Mouse (Mus musculus): Measurements from ENCODE around the gene Cpa2.

- TF ChIP-seq FOSL1 (IDR thresholded peaks at IDR 0.05; ENCODE audit: insufficient read depth, low read length, poor library complexity, severe bottlenecking): no peak
- no peak for TF ChIP-seq CTCF (IDR thresholded peaks at IDR 0.05; ENCODE audit: control insufficient read depth, insufficient read depth, insufficient read length)
Measured at GRCm38 (mm10) chr6:30556080-30556479, 14.7 kb downstream of the Cpa2 start.
